Mouse (Mus musculus) myocyte (in vitro differentiated cells): ENCODE measurements around the gene Lama5. TPM values are rescaled to one million over a fixed set of nuclear protein-coding genes. Genes with fewer than 3 reads are reported as not detected.

Experiments used
- H3K27me3 ChIP-seq: one replicate; pipeline ENCODE4 v1.6.1; 2011; ENCODE audit not compliant: control insufficient read depth, insufficient read depth, insufficient read length
- H3K36me3 ChIP-seq: one replicate; pipeline ENCODE4 v1.6.1; 2011; ENCODE audit not compliant: control insufficient read depth, insufficient read depth
- H3K4me2 ChIP-seq: one replicate; pipeline ENCODE4 v1.6.1; 2011; ENCODE audit warnings: low read depth, control low read depth
- H3K4me3 ChIP-seq: one replicate; pipeline ENCODE4 v1.5.1; 2011; ENCODE audit warnings: mild to moderate bottlenecking, control low read depth, moderate library complexity
- H3K79me2 ChIP-seq: one replicate; pipeline ENCODE4 v1.6.1; 2011; ENCODE audit not compliant: control insufficient read depth, insufficient read depth
- H3ac ChIP-seq: one replicate; pipeline ENCODE4 v1.6.1; 2011; ENCODE audit not compliant: control insufficient read depth, insufficient read length
- E2F4 ChIP-seq: IDR thresholded peaks from one replicate; pipeline ENCODE4 v1.6.1; 2011; ENCODE audit warnings: mild to moderate bottlenecking, control low read depth, moderate library complexity; ENCODE audit not compliant: insufficient read depth
- MAX ChIP-seq: IDR thresholded peaks from one replicate; pipeline ENCODE4 v1.6.1; 2011; ENCODE audit warnings: low read depth, mild to moderate bottlenecking, control low read depth
- MYOD1 ChIP-seq, 3 experiments: IDR thresholded peaks; one replicate each; pipeline ENCODE4 v1.6.1; 2011; ENCODE audit warnings: control low read depth in 2 of 3, low read depth in 2 of 3, mild to moderate bottlenecking in 2 of 3, moderate library complexity in 1 of 3; ENCODE audit not compliant: insufficient read length in 2 of 3, control insufficient read depth in 1 of 3
- MYOG ChIP-seq, 3 experiments: IDR thresholded peaks; one replicate each; pipeline ENCODE4 v1.6.1; 2011; ENCODE audit warnings: control low read depth in 2 of 3, low read depth in 2 of 3, mild to moderate bottlenecking in 2 of 3; ENCODE audit not compliant: insufficient read length in 2 of 3, control insufficient read depth in 1 of 3, insufficient read depth in 1 of 3
- POLR2AphosphoS2 ChIP-seq: IDR thresholded peaks from one replicate; pipeline ENCODE4 v1.6.1; 2011; ENCODE audit warnings: low read depth, control low read depth; ENCODE audit not compliant: insufficient read length
- REST ChIP-seq: IDR thresholded peaks from one replicate; pipeline ENCODE4 v1.6.1; 2011; ENCODE audit warnings: mild to moderate bottlenecking, control low read depth, moderate library complexity; ENCODE audit not compliant: insufficient read depth, insufficient read length
- SRF ChIP-seq: IDR thresholded peaks from one replicate; pipeline ENCODE4 v1.6.1; 2011; ENCODE audit warnings: low read depth; ENCODE audit not compliant: control insufficient read depth, insufficient read length
- TCF12 ChIP-seq: IDR thresholded peaks from one replicate; pipeline ENCODE4 v1.6.1; 2011; ENCODE audit warnings: mild to moderate bottlenecking, control low read depth; ENCODE audit not compliant: poor library complexity, insufficient read depth, severe bottlenecking
- TCF3 ChIP-seq: IDR thresholded peaks from one replicate; pipeline ENCODE4 v1.6.1; 2011; ENCODE audit warnings: low read depth, control low read depth; ENCODE audit not compliant: insufficient read length
- USF1 ChIP-seq: IDR thresholded peaks from one replicate; pipeline ENCODE4 v1.6.1; 2011; ENCODE audit warnings: low read depth, mild to moderate bottlenecking, control low read depth, moderate library complexity
- polyA plus RNA-seq: library from polyadenylated mRNA; unstranded; fragments of >200 nt; fragmentation: generic; extraction: Trizol; gene quantifications from one replicate; pipeline ENCODE4 v1.2.1, GENCODE M21; 2012; ENCODE audit warnings: missing spikeins

Lama5 gene
- polyA plus RNA-seq, 1 experiment: 80.8 TPM

- no peaks in the 10 kb centered on the region for H3K27me3 ChIP-seq
- H3K36me3 ChIP-seq: no peaks in the 10 kb centered on the region
- H3ac ChIP-seq: no peak overlapping the region
- TF ChIP-seq POLR2AphosphoS2 (no peak), E2F4 (no peak), MAX (no peak)
- H3K79me2 ChIP-seq: no peaks in the 10 kb centered on the region
- no peak overlapping the region for H3K4me3 ChIP-seq
- H3K4me2 ChIP-seq: no peak overlapping the region
These were observed 10.1 kb upstream of the Lama5 start for GRCm38 (mm10) chr2:180235788-180236187.

GRCm38 (mm10) chr2:180234980-180235379, 9.3 kb upstream of the Lama5 start:
- Histone ChIP-seq H3K27me3 (no peaks in the 10 kb centered on the region), H3K36me3 (no peaks in the 10 kb centered on the region), H3K4me2 (no peak overlapping the region), H3K79me2 (no peaks in the 10 kb centered on the region), H3ac (no peak overlapping the region), H3K4me3 (no peak overlapping the region)
- TF ChIP-seq USF1: no peak
- peak in 1 of 3 experiments; percentile 50 for TF ChIP-seq MYOG (IDR thresholded peaks at IDR 0.05; ENCODE audit: control insufficient read depth in 1 of 3, insufficient read depth in 1 of 3, insufficient read length in 2 of 3, low read depth in 2 of 3)

GRCm38 (mm10) chr2:180234353-180234752, 8.7 kb upstream of the Lama5 start:
- Histone ChIP-seq H3ac (no peak overlapping the region), H3K79me2 (no peaks in the 10 kb centered on the region), H3K27me3 (no peaks in the 10 kb centered on the region), H3K4me3 (no peak overlapping the region), H3K36me3 (no peaks in the 10 kb centered on the region), H3K4me2 (no peak overlapping the region)
- TF ChIP-seq MYOG (IDR thresholded peaks at IDR 0.05; ENCODE audit: control insufficient read depth in 1 of 3, insufficient read depth in 1 of 3, insufficient read length in 2 of 3, low read depth in 2 of 3): no peak
- TF ChIP-seq REST: no peak
- no peak for TF ChIP-seq E2F4
- no peak for TF ChIP-seq SRF
- no peak for TF ChIP-seq MAX

- Histone ChIP-seq H3K4me3 (no peak overlapping the region), H3K27me3 (no peaks in the 10 kb centered on the region), H3ac (no peak overlapping the region), H3K36me3 (no peaks in the 10 kb centered on the region), H3K4me2 (no peak overlapping the region), H3K79me2 (no peaks in the 10 kb centered on the region)
- TF ChIP-seq USF1 (no peak), MYOG (IDR thresholded peaks at IDR 0.05; ENCODE audit: control insufficient read depth in 1 of 3, insufficient read depth in 1 of 3, insufficient read length in 2 of 3, low read depth in 2 of 3) (peak; percentile 14 to 92 (median 55)), TCF12 (peak; percentile 16), TCF3 (peak; percentile 51), MYOD1 (IDR thresholded peaks at IDR 0.05; ENCODE audit: control insufficient read depth in 1 of 3, insufficient read length in 2 of 3, low read depth in 2 of 3) (peak in 2 of 3 experiments; percentile 76 to 90)
These were observed 7.6 kb upstream of the Lama5 start for GRCm38 (mm10) chr2:180233101-180233904.

GRCm38 (mm10) chr2:180230482-180230881, 4.8 kb upstream of the Lama5 start:
- no peak overlapping the region for H3K4me2 ChIP-seq
- H3ac ChIP-seq: no peak overlapping the region
- H3K79me2 ChIP-seq: peaks cover under 1% of the 10 kb centered on the region
- no peaks in the 10 kb centered on the region for H3K36me3 ChIP-seq
- H3K27me3 ChIP-seq: no peaks in the 10 kb centered on the region
- H3K4me3 ChIP-seq: no peak overlapping the region
- TF ChIP-seq SRF: peak; percentile 97
- TF ChIP-seq POLR2AphosphoS2: no peak

GRCm38 (mm10) chr2:180229129-180229528, 3.5 kb upstream of the Lama5 start:
- TF ChIP-seq MYOD1 (IDR thresholded peaks at IDR 0.05; ENCODE audit: control insufficient read depth in 1 of 3, insufficient read length in 2 of 3, low read depth in 2 of 3) (no peak), USF1 (no peak), TCF12 (no peak), TCF3 (no peak), MYOG (IDR thresholded peaks at IDR 0.05; ENCODE audit: control insufficient read depth in 1 of 3, insufficient read depth in 1 of 3, insufficient read length in 2 of 3, low read depth in 2 of 3) (no peak), SRF (no peak)
- H3K27me3 ChIP-seq: no peaks in the 10 kb centered on the region
- H3K4me2 ChIP-seq: peak overlapping the region; percentile 85
- H3K79me2 ChIP-seq: peaks cover 14% of the 10 kb centered on the region
- H3K36me3 ChIP-seq: no peaks in the 10 kb centered on the region
- H3K4me3 ChIP-seq: no peak overlapping the region
- no peak overlapping the region for H3ac ChIP-seq
